Mouse (Mus musculus): Measurements from ENCODE around the gene Miip. TPM values are rescaled to one million over a fixed set of nuclear protein-coding genes. Genes with fewer than 3 reads are reported as not detected.

The Miip gene
- total RNA-seq (2021) = 10 to 100 TPM in 1 of 2 experiments, 1 to 10 TPM in 1; 9.9 to 12.4 TPM
- long read RNA-seq, experiment 1, transcript Miip-205 (9 exons, 1,909 nt) = major isoform, 6 of 18 reads
- long read RNA-seq, experiment 1, transcript Miip-201 (10 exons, 1,813 nt) = minor isoform, 5 of 18 reads
- long read RNA-seq, experiment 1, partial matches to known transcripts = 1 of 18 reads
- long read RNA-seq, experiment 1, other reads (novel, unspliced or antisense) = 6 of 18 reads
- long read RNA-seq, experiment 2, partial matches to known transcripts = 0 of 26 reads
- long read RNA-seq, experiment 2, other reads (novel, unspliced or antisense) = 18 of 26 reads

DNA sequence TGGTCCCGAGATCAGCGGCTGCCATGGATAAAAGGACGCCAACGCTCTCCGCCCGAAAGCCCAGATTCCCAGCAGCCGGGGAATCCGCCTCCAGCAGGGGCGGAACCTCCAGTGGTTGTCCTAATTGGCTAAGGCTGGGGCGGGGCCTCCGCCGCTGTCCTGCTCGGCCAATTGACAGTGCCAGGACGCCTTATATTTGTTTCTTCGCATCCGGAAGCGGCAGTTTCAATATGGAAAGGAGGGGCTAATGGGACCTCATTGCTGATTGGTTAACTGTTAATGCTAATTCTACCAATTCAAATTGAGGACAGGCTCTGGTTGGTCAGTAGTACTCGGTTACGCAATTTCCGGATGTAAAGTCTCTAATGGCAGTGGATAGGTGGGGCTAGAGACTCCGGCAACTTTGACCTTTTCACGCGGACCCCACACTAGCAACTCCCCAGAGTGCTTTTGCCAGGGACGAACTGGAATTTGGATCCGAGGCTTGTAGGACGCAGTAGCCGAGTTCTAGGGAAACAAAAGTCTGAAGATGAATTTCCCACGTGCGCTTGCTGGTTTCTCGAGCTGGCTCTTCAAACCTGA lies at the start of gene Miip, which contains the start of gene Fv1:
Gene Miip, minus strand, starts transcription at position 367 of the 582 bp plus-strand sequence.
Gene Fv1, plus strand, starts transcription at position 530 of the 582 bp plus-strand sequence.
- DNase-seq (ENCODE audit: low spot score in 2 of 2) = peak; percentile 84 to 92

- no peak for DNase-seq (ENCODE audit: low spot score in 2 of 2)
These were observed 40.9 kb upstream of the Miip start for GRCm38 (mm10) chr4:147909486-147909885.

DNA sequence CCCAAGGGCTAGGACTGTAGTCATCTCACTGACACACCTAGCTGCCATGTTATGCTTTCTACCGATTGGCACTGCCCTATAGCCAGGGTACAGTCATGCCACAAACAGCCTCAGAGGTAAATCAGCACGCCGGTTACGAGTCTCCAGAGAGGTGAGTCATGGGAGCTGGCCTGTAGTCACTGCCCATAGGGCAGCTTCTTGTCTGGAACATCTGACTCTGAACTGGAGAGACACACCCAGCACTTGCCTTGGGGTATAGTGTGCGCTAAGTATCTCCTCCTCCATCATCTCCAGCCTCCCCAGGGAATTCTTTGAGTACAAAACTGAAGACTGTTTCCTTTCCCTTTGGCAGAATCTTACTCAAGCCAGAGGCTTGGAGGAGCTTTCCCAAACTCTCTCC lies 37.6 kb upstream of the Miip start:
- no peak for DNase-seq (ENCODE audit: low spot score in 2 of 2)

DNA sequence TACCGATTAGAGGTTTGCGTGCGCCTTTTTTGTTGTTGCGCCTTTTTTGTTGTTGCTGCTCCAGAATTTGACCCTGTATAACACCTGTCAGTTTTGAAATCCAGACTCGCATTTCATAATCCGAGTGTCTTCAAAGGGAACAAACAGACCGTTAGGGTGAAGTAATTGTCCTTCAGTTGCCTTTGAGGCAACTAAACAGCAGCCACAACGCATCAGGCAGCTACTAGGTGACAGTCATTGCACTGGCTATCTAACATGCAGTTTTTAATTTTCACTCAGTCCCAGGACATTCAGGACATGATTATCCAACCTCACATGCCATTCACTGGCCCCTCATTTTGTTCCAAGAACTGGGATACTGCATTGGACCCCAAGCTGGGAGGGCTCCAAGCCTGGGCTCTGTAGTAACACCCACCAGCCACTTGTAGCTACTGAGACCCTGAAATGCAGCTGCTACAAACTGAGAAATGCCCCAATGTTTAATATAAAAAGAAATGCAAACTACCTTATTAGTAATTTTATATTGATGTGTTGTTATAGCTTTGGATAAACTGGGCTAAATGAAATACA lies 36.6 kb upstream of the Miip start:
- no peak for DNase-seq (ENCODE audit: low spot score in 2 of 2)

- DNase-seq (ENCODE audit: low spot score in 2 of 2) = peak; percentile 66 to 88
These were observed 35.9 kb upstream of the Miip start, which contains the start of gene Mfn2 for GRCm38 (mm10) chr4:147904313-147905089. Gene Mfn2, minus strand, starts transcription at chr4:147904704.

DNA sequence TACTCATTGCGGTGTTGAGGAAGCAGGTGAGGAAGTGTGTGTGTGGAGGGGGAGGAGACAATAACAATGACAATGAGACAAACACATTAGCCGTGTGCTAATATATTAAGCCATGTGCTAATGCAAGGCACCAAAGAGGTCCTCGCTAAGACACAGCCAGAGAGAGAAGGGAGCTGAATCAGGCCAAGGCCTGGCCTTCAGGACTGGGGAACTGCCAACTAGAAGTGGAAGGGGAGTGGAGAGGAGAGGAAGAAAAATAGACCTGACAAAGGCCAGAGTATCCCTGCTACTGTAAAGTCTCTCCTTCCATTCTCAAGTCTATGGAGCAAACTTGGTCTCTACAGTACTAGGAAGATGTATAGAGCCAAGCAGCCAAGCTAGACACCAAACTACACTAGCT lies 35.0 kb upstream of the Miip start:
- no peak for DNase-seq (ENCODE audit: low spot score in 2 of 2)

GRCm38 (mm10) chr4:147902906-147903500 lies 34.4 kb upstream of the Miip start:
- no peak for DNase-seq (ENCODE audit: low spot score in 2 of 2)

DNA sequence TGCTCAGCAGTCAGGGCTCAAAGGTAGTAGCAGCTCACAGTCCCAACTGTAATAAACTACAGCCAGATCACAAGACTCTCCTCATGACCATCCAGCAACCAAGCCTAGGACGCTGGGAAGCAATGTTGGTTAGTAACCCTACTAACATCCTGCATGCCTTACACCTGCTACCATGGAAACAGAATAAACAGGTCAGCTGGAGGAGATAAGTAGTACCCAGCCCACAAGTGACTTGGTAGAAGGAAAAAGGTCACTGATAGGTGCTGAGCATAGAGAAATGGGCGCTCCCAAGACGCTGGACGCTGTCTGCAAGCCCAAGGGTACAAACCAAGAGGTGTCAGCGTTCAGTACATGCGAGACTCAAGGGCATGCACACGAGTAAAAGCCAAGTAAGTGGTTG lies 31.8 kb upstream of the Miip start:
- no peak for DNase-seq (ENCODE audit: low spot score in 2 of 2)

DNA sequence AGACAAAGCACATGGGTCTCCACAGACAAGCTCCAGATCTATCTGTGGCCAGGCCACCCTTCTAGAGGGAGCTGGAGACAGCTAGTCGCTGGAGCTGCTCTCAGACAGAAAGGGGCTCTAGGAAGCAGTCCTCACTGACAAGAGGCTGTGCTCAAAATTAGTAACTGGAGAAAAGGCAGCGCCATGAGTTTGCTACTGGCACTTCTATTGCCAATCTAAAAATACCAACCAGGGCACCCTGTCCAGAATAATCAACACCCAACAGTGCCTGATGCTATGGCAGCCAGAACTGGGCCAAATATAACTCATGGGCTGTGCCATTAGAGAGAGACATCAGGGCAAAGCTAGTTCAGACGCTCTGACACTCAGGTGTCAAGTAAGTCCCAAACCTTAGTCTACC lies 28.7 kb upstream of the Miip start:
- no peak for DNase-seq (ENCODE audit: low spot score in 2 of 2)

DNA sequence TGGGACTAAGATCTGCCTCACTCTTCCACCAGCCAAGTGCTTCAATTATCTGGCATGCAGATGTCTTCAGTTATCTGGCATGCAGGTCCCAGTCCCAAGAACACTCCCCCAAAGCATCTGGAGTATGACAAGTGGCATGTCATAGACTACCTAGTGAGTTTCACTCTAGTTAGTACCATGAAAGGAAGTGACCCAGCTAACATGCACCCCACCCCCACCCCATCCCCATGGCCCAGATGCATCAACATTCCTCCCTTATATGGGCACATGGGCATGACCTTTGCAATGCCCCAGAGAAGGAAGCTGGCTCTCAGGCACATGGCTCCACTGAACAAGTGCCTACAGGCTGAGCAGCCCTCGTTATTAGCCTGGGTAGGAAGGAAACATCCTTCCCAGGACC lies 27.8 kb upstream of the Miip start:
- DNase-seq (ENCODE audit: low spot score in 2 of 2) = no peak

DNA sequence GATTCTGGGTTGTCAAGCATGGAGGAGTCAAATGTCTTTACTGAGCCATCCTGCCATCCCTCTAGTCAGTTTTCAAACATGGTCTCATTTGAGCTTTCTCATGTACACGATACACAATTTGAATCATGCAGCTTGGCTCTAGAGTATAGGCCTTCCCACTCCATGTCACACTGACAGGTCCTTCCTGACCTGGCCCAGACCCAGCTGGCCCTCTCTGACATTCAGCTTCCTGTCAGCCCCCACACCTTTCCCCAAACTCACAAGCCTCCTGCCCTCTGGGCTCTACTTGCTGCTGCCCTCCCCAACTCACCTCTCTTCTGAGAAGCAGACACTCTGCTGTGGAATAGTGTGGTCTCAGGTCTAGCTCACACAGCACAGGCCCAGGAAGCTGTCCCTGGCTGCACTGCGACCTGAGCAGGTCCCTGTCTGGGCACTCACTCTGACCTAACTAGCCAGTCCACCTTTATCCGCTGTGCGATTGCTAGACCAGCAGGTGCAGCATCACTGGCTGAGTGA lies 27.3 kb upstream of the Miip start:
- DNase-seq (ENCODE audit: low spot score in 2 of 2) = no peak

DNA sequence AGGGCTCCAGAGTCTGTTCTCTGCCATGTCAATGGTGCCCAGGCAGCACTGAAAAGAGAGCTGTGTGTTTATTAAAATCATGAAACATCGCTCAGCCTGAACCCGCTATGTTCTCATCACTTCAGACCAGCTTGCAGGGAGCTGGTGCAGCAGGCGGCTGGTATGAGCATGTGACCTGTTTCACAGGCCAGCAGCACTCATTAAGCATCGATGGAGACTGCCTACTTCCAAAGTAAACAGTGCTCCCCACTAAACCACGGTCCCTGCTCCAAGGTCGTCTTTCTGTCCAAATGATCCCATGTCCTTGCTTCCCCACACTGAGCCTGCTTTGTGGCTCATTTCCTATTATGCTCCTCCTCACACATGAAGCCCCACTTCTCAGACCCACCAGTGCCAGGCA lies 21.7 kb upstream of the Miip start:
- no peak for DNase-seq (ENCODE audit: low spot score in 2 of 2)

- DNase-seq (ENCODE audit: low spot score in 2 of 2) = no peak
These were observed 19.6 kb upstream of the Miip start for GRCm38 (mm10) chr4:147888237-147888636.

- DNase-seq (ENCODE audit: low spot score in 2 of 2) = no peak
These were observed 18.7 kb upstream of the Miip start for GRCm38 (mm10) chr4:147887277-147887676.

GRCm38 (mm10) chr4:147886158-147886557 lies 17.5 kb upstream of the Miip start:
- no peak for DNase-seq (ENCODE audit: low spot score in 2 of 2)

DNA sequence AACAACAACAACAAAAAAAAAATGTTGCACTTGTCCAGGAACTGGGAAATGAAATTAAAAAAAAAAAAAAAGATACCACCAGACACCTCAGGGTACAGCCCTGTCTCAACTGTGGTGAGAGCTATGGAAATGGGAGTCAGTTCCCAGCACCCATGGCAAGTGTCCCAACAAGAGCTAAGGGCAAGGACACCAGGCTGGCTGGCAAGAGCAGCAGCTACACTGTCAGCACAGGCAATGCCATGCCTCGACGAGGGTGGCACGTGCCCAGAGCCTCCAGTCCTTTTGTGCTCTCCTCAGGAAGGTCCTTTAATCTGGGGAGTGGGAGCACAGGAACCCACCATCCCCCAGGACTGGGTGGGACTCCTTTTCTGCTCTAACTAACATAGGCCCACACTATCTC lies 15.5 kb upstream of the Miip start:
- DNase-seq (ENCODE audit: low spot score in 2 of 2) = no peak

GRCm38 (mm10) chr4:147883041-147883440 lies 14.4 kb upstream of the Miip start:
- DNase-seq (ENCODE audit: low spot score in 2 of 2) = no peak

GRCm38 (mm10) chr4:147881792-147882191 lies 13.2 kb upstream of the Miip start:
- DNase-seq (ENCODE audit: low spot score in 2 of 2) = no peak

- DNase-seq (ENCODE audit: low spot score in 2 of 2) = no peak
These were observed 11.2 kb upstream of the Miip start for GRCm38 (mm10) chr4:147879865-147880264.

GRCm38 (mm10) chr4:147879456-147879855 lies 10.8 kb upstream of the Miip start:
- DNase-seq (ENCODE audit: low spot score in 2 of 2) = no peak

DNA sequence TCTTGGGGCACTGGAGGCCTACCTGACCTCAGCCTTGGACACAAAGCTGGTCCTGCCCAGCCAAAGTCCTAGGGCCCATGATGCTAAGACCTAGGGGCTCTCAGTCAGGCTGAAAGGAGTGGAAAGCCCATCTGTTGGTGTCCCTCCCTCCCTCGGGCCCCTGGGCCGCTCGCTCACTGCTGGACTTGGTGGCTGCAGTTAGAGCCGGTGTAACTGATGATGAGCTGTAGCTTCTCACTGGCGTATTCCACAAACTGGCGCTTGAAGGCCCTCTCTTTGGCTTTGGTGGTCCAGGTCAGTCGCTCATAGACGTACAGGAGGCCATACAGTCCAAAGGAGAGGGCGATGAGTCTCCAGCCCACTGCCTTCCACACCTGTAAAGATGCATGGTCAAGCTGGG lies 9.9 kb upstream of the Miip start:
- DNase-seq (ENCODE audit: low spot score in 2 of 2) = no peak
